Mouse (Mus musculus): ENCODE measurements at regions not wholly inside any gene's neighbourhood (a gene's known extent, or its start where the extent isn't known, plus 50 kb on each side); places are given as distances from the start of the nearest gene placed in this dataset.

DNA sequence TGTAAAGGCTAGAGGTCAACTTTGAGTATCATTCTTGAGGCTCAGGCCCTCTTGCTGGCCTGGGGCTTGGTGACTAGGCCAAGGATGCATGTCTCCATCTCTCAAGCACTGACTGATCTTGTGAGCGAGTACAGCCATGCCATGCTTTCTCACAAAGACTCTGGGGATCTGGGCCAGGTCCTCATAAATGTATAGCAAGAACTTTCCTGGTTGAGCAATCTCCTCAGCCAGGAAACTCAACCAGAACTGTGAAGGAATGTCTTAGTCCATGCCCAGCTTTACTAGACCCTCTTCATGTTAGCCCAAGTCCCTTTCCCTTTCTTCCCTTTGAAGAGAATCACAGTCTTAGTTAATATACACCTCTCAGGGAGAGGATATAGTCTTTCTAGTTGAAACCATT, 96.9 kb upstream of the Frmd6 start:
- in situ Hi-C loops (cut with MboI; ENCODE audit: low pct_unique_long_range_greater_than_20kb in 1 of 2, low sequenced_read_pairs in 2 of 2, unreplicated experiment in 1 of 2), result no loop called here

DNA sequence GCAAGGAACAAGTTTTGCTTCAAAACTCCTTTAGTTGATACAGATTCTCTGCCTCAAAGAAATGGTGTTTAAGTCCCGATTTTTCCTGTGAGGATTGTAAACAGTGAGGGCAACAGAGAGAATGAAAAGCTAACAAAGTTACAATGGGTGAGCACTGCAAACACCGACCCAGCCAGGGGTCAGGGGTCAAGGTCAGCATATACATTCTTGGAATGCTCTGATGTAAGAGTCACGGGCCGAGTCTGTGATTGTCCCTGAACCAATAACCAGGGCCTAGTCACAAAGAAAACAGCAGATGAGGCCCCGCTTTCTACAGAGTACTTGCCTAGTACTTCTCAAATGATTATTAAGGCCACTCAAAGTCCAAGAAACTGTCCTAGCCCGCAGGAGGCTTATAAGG, 95.4 kb upstream of the Frmd6 start:
- in situ Hi-C loops (cut with MboI; ENCODE audit: low pct_unique_long_range_greater_than_20kb in 1 of 2, low sequenced_read_pairs in 2 of 2, unreplicated experiment in 1 of 2), result no loop called here

DNA sequence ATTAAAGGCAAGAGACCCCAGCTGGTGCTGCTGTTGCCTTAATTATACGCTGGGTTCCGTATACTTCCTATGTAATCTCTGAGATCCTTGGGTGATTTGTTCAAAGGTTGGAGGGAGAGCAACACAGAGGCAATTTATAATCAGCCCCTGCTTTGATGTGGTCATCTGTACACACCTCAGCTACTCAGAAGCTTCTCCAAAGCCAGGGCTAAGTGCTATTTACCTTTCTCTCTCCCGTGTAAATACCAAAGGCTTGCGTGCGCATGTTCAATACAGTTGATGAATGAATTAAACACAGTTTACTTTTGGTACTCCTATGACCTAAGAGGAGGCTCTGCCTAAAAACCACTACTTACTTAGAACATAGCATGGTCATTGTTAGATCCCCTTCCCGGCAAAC, 93.8 kb upstream of the Frmd6 start:
- in situ Hi-C loops (cut with MboI; ENCODE audit: low pct_unique_long_range_greater_than_20kb in 1 of 2, low sequenced_read_pairs in 2 of 2, unreplicated experiment in 1 of 2), result no loop called here

DNA sequence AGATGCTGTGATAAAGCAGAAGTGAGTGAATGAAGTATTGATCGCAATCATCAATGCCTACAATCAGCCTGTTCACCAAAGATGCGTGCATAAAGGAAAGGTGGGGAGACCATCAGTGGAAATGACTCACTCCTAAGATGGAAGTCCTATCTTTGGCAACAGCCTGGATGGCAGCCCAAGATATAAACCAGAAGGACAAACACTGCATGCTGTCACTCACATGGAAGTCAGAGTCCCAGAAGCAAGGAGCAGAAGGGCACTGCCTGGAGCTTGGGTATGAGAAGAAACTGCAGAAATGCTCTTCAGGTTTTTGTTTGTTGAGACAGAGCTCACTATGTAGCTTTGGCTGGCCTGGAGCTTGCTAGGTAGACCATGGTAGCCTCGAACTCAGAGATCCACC, 92.7 kb upstream of the Frmd6 start:
- in situ Hi-C loops (cut with MboI; ENCODE audit: low pct_unique_long_range_greater_than_20kb in 1 of 2, low sequenced_read_pairs in 2 of 2, unreplicated experiment in 1 of 2), result no loop called here

DNA sequence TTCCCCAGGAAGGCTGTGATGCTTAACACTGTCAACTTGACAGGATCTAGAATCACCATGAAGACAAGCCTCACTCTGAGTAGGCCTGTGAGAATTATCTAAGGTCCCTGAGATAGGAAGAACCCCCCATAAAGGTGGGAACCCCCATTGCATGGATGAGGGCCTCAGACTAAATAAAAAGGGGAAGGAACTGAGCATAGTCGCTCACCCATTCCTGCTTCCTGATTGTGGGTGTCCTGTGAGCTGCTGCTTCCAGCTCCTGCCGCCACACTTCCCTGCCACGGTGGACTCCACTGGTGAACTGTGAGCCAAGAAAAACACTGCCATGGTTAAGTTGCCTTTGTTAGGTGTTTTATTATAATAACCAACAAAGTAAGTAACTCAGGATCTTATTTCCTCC, 86.8 kb upstream of the Frmd6 start:
- in situ Hi-C loops (cut with MboI; ENCODE audit: low pct_unique_long_range_greater_than_20kb in 1 of 2, low sequenced_read_pairs in 2 of 2, unreplicated experiment in 1 of 2), result no loop called here

DNA sequence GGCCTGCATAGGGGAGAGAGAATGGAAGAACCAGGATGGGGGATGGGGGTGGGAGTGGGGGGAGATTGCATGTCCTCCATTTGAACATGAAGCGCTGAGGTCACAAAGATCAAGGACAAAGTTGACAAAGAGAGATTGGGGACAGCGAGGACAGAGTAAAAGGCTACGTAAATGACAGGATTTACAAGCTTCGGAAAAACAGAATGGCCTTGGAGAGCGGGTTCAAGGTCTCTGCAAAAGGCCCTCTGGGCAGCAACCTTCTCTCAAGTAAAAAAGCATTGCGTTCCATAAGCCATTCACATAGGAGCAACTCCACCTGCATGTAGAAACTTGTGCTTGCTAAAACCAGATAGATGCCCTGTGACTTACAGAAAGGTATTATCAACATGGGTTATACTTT, 86.0 kb upstream of the Frmd6 start:
- in situ Hi-C loops (cut with MboI; ENCODE audit: low pct_unique_long_range_greater_than_20kb in 1 of 2, low sequenced_read_pairs in 2 of 2, unreplicated experiment in 1 of 2), result no loop called here

DNA sequence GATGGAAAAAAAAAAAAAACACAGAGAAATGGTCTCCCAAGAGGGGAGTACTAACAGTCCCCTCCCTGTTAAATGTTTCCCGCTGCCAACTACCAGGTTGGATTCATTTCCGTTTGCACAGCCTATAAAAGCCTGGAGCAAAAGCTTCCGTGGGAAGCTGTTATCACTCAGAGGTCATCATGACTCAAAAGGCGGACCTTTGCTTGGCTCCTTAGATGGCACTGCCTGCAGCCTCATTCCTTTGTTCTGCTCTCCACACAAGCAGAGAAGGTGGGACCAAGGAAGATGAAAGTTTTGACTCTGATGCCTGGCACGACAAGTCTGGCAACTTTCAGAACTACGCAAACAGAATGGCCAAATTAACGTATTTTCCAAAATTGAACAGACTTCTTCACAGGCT, 85.5 kb upstream of the Frmd6 start:
- in situ Hi-C loops (cut with MboI; ENCODE audit: low pct_unique_long_range_greater_than_20kb in 1 of 2, low sequenced_read_pairs in 2 of 2, unreplicated experiment in 1 of 2), result no loop called here

DNA sequence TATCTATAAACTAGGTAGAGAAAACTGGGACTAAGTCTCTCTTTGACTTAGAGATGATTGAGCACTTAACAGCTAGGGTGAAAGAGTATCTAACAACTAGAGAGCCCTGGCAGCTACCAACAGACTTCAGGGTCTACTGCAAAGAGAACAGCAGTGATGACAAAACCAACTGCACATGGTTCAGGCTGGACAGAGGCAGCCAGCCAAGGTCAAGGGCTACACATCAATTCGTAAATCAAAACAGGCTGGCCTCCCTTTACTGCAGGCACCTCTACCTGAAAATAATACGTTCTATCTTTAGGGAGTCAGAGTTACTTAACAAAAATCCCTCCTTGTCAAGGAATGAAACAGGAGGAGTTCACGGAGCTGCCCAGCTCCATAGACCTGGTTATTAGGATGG, 82.5 kb upstream of the Frmd6 start:
- in situ Hi-C loops (cut with MboI; ENCODE audit: low pct_unique_long_range_greater_than_20kb in 1 of 2, low sequenced_read_pairs in 2 of 2, unreplicated experiment in 1 of 2), result no loop called here

DNA sequence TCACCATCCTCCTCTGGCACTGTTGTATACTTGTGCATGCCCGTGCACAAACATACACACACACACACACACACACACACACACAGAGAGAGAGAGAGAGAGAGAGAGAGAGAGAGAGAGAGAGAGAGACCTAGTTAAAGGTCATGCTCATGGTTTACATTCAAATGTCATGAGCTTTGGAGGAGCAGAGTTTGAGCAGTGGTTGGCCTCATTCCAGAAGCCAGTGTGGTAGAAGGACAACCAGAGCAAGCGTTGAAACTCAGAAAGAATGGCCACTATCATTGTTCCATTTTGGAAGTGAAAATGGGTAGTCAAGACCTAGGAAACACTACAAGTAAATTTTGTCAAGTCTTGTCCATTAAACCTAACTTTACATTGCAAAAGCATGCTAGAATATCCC, 79.6 kb upstream of the Frmd6 start:
- in situ Hi-C loops (cut with MboI; ENCODE audit: low pct_unique_long_range_greater_than_20kb in 1 of 2, low sequenced_read_pairs in 2 of 2, unreplicated experiment in 1 of 2), result no loop called here

DNA sequence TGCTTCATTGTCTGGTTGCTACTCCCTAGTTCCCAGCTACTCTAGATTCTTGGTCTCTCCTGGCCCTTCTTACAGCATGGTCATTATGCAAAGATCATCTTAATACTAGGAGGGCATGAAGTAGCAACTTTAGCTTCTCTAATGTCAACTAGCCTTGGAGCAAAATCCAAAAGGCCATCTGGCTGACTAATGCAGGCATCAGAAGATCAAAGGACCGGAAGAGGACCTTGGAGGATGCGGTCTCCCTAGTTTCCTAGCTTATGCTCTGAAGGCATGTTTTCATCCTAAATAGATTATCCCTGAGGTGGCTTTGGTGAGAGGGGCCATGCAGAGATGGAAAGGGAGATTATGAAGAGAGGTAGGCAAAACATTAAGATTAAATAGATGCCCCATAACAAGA, 75.7 kb upstream of the Frmd6 start:
- in situ Hi-C loops (cut with MboI; ENCODE audit: low pct_unique_long_range_greater_than_20kb in 1 of 2, low sequenced_read_pairs in 2 of 2, unreplicated experiment in 1 of 2), result no loop called here

DNA sequence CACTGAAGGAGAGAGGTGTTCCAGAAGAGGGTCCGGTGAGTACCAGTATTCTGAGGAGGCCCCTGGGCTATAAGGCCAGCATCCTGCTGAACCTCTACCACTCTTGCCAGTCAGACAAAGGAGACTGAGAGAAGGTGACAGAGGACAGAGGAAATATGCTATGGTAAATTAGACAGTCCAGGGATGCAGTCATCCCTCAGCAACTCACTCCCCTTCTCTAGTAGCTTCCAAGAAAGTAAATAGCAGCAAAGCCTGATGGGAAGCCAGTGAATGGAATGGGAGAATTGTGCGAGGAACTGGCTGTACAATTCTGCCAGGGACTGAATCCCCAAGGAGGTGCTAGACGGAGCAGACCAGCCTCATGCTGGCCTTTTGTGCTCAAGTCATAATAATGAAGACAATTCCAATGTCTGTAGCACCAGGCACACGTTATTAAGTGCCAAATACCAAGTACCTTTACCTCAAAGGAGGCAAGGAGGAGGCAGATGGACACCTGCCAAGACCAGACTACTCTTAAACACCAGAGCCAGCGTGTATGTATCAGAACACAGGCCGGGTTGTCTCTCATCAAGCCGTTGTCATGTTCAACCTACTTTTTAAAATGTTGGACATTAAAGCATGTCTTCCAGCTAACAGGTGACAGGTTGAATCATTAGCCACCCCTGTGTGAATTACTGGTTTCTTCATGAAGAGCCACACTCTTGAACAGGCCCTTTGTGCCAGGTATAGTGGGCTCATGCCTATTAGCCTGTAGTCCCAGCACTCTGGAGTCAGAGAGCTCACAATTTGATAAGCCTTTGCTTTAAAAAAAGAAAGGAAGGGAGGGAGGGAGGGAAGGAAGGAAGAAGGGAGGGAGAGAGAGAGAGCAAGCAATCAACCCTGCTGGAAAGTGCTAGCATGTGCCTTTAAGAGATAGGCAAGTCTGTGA, 74.4 kb upstream of the Frmd6 start:
- in situ Hi-C loops (cut with MboI; ENCODE audit: low pct_unique_long_range_greater_than_20kb in 1 of 2, low sequenced_read_pairs in 2 of 2, unreplicated experiment in 1 of 2), result no loop called here

DNA sequence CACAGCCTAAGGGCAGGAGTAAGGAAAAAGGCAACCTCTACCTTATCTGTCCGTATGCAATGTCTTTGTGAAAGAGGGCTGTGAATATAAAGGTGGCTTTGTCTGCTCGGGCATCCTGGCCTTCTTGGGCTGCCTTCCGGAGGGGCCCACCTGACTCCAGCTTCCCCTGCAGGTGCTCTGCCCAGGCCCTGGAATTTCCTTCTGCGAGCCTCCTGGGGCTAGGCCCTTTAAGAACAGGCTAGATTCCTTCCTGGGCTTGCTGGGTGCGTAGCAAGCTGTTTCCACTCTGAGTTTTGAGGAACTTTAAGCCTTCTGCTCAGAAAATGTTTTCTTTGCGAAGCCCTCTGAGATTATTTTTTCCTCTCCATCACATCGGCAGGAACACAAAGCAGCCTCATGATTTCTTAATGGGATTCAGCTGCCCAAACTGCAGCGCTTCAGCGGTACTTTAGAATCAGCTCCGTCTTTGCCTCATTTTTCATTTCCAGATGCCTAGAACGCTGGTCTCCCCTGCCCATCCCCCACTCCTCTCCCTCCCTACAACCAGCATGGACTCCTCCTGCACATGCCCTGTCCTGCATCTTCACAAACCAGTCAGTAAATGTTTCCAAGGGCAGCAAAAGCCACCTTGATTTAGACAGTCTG, 72.9 kb upstream of the Frmd6 start:
- in situ Hi-C loops (cut with MboI; ENCODE audit: low pct_unique_long_range_greater_than_20kb in 1 of 2, low sequenced_read_pairs in 2 of 2, unreplicated experiment in 1 of 2), result no loop called here

DNA sequence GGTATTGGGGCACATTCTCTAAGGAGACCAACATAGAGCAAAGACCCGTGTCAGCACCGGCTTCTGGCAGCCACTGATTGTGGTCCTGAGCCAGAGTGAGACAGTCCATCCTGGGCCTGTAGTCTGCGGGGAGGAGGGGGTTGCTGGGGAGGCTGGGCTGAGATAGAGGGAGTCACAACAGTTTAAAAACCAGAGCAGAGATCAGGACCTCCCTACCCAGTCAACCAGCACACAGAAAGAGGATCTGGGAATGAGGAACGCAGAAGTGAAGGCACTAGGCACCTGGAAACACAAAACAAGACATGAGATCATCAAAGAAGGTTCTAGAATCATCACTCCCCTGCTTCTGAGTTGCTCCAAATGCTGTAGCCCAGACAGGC, 72.4 kb upstream of the Frmd6 start:
- in situ Hi-C loops (cut with MboI; ENCODE audit: low pct_unique_long_range_greater_than_20kb in 1 of 2, low sequenced_read_pairs in 2 of 2, unreplicated experiment in 1 of 2), result no loop called here

DNA sequence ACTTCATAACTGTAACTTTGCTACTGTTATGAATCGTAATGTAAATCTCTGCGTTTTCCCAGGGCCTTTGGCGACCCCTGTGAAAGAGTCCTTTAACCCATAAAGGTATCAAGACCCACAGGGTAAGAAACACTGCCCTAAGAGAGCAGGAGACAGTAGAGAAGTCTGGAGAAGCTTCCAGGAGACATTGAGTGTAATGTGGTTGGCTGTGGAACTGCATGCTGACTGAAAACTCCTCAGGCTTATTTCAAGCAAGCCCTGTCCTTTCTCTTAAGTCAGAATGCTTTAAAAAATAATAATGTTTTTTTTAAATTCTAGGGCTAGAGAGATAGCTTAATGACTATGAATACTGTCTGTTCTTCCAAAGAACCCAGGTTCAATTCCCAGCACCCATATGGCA, 71.9 kb upstream of the Frmd6 start:
- in situ Hi-C loops (cut with MboI; ENCODE audit: low pct_unique_long_range_greater_than_20kb in 1 of 2, low sequenced_read_pairs in 2 of 2, unreplicated experiment in 1 of 2), result no loop called here

DNA sequence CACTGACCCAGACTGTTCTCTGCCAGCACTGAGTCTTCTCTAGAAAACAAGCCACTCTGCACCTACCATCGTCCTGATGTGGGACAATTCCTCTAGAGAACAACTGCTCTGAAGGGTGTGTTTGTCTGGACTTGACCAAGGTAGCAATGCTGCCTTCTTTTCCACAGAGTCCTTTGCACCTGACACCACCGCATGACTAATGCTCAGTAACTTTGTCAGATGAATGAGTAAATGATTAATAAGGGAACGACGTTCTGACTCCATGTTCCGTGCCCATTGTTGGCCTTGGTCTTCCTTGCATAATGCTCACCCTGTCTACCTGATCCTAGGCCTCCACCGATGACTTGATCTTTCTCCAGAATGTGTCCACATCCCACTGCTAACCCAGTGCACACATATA, 67.2 kb upstream of the Frmd6 start:
- in situ Hi-C loops (cut with MboI; ENCODE audit: low pct_unique_long_range_greater_than_20kb in 1 of 2, low sequenced_read_pairs in 2 of 2, unreplicated experiment in 1 of 2), result no loop called here

DNA sequence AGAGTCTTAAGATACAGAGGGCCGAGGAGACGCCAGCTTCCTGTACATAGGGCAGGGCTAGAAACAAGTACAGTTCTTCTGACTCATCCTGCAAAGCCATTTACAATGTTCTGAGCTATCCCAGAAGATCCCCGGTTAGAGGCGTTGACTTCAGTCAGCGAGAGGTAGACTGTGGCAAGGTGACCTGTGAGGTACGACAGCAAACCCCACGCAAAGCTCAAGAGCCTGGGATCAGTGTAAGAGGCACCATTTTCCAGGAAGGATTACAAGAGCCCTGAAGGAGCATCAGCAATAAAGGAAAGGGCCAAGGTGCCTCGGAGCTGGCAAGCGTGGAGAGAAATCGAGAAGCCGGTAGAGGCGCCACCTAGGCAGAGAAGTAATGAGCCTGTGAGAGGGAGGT, 61.8 kb upstream of the Frmd6 start:
- in situ Hi-C loops (cut with MboI; ENCODE audit: low pct_unique_long_range_greater_than_20kb in 1 of 2, low sequenced_read_pairs in 2 of 2, unreplicated experiment in 1 of 2), result no loop called here

DNA sequence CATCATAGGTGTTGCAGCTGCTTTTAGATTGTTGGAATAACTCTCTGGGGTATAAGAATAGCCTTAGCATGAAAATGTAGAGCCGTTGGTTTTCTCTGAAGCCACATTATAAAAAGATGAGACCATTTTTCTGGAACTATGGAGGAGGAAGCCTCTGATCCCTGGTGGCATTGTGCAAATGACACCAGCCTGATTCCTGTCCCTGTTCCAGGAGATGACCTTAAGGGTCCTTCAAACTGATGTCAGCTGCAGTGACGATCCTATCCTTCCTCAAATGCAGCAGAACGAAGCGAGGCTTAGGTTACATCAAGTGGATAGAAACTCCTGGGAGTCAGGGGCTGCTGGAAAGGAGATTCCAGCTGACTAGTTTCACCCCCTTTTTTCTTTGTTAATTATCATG, 59.0 kb upstream of the Frmd6 start:
- in situ Hi-C loops (cut with MboI; ENCODE audit: low pct_unique_long_range_greater_than_20kb in 1 of 2, low sequenced_read_pairs in 2 of 2, unreplicated experiment in 1 of 2), result no loop called here

DNA sequence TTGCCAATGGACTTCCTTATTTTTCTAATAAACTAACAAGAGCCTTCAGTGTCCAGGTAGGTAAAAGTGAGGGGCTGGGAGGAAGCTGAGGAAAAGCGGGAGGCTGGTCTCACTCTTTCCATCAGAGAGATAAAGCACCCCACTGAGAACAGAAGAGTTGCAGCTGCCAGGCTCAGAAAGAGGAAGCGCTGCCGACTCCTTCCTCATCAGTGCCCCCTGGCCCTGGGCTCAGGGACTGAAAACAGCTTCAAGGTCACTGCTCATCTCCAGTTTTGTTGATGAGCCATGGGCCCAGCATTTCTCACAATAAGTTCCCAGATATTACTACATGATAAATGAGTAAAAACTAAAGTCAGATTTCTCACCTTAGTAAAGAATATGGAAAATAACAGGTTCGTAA, 57.4 kb upstream of the Frmd6 start:
- in situ Hi-C loops (cut with MboI; ENCODE audit: low pct_unique_long_range_greater_than_20kb in 1 of 2, low sequenced_read_pairs in 2 of 2, unreplicated experiment in 1 of 2), result no loop called here

DNA sequence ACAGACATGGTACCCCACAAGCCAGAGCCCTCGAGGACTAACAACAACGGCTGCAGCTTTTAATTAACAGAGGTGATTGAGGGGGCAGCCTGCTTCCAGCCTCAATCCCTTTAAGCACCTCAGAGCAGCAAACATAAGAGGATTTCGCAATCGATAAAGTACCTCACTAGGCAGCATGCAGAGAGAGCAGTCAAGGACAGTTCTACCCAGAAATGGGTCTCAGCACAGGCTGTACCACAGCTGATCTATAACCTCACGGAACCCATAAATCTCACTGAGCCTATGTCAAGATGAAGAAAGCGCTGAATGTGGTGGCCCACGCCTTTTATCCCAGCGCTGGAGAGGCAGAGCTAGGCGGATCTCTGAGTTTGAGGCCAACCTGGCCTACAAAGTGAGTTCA, 56.6 kb upstream of the Frmd6 start:
- in situ Hi-C loops (cut with MboI; ENCODE audit: low pct_unique_long_range_greater_than_20kb in 1 of 2, low sequenced_read_pairs in 2 of 2, unreplicated experiment in 1 of 2), result no loop called here

DNA sequence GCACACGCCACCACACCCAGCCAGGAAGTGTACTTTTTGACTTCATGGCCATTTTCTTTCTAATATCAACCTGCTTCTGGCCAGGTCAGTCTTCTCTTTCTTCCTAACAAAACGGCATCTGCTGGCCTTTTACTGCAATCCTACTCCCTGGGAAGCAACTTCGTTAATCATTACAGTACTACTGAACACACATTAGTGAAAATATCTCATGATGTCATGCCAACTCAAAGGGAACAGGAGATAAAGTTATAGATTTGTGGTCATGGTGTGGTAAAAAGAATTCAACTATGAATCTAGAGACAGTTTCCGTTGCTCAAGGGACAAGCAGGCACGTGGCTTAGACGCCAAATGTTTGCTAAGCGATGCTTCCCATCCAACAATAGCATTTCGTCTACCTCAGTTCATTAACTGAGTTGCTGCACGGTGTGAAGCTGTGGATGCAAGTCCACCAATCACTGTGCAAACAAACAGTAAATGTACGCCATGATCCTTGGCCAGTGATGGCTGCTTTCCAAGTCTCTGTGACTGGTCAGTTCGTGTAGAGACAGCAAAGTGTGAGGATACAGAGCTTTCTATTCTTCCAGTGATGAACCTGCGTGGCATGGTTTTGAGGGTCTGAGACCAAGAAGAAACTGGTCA, 55.7 kb upstream of the Frmd6 start:
- in situ Hi-C loops (cut with MboI; ENCODE audit: low pct_unique_long_range_greater_than_20kb in 1 of 2, low sequenced_read_pairs in 2 of 2, unreplicated experiment in 1 of 2), result no loop called here
